Mouse (Mus musculus) kidney, adult 18-20 months (tissue): ENCODE measurements at regions not wholly inside any gene's neighbourhood (a gene's known extent, or its start where the extent isn't known, plus 50 kb on each side); places are given as distances from the start of the nearest gene placed in this dataset.
A peak's percentile ranks its signal among the peaks of the same experiment; 100 is the strongest.
"Not testable (repeated sequence)": the region's sequence is repeated elsewhere in the genome, so short reads cannot be mapped to it uniquely, and the experiment has no call there.

Experiments
- DNase-seq: peaks from one replicate; pipeline ENCODE4 v3.0.0; 2021

- DNase-seq, result no peak
Observed at GRCm38 (mm10) chr4:81570736-81571135, 128.1 kb upstream of the Mpdz start.

DNA sequence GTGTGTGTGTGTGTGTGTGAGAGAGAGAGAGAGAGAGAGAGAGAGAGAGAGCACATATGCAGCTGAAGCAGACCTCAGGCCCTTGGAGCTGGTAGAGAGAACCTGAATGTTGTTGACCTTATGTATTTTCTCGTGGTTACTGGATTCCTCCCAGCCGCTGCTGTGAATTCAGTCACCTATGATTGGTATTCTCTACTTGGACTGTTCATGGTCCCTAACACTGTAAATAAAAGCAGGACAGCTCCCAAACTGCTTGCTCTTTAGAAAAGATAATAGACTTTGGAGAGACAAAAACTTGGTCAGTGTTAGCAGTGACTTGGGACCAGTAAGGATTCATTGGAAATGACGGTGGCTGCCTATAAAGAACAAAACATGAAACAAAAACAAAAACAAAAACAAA is 126.9 kb upstream of the Mpdz start:
- DNase-seq, result no peak

GRCm38 (mm10) chr4:81568404-81568803 is 125.8 kb upstream of the Mpdz start:
- no peak for DNase-seq

DNA sequence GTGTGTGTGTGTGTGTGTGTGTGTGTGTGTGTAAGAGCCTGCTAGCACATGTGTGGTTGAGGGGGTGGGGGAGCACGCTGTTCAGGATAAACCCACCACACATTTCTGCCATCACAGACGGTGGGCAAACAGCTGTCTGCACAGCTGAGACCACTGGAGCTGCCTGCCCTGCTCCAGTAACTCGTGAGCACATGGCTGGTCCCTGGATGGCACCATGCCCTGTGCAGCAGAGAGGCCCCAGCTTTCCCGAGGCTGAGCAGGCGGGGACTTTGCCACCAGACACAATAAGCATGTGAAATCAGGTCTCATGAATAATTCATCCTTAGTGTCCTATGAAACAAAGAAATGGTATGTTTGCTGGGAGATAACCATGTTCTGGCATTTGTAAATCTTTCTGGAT is 125.3 kb upstream of the Mpdz start:
- DNase-seq, result peak; percentile 31

GRCm38 (mm10) chr4:81566526-81566925 is 123.9 kb upstream of the Mpdz start:
- DNase-seq, result no peak

DNA sequence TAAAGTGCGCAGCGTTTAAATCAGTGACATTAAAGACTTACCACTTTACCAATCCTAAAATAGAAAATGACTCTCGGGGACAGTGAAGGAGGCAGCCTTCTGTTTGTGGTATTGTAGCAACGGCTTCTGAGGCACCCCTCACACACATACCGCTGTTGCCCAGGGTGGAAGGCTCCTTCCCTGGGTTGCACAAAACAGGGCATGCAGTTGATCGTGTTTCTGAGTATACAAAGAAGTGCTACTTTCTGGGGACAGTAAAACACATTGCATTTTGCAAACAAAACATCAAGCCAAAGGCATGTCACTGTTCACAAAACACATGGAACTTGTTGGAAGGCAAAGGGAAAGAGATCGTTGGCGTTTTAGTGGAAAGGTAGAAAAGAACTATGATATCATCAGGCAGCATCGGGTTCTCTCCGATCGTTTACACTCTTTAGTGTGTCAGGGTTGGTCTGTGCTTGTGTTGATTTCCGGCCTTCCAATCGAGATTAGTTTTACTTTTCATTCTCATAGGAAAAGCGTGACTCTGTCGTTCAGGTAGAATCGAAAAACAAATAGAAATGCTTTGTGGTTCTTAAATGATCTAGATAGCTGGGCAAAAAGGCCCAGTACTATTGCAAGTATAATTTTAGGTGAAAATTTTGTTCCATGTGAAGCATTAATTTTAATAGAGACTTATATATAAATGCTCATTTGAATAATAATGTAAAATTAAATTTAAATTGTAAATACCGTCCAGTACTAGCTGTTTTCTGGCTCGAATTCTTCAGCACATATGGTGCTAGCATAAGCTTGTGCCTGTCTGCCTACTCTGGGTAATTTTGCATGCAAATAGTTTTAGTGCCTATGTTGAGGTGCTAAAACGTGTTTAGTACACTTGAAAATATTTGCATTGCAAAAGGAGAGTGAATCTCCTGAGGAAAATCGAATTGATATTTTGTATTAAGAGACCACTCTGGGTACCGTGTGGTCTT is 123.1 kb upstream of the Mpdz start:
- no peak for DNase-seq

DNA sequence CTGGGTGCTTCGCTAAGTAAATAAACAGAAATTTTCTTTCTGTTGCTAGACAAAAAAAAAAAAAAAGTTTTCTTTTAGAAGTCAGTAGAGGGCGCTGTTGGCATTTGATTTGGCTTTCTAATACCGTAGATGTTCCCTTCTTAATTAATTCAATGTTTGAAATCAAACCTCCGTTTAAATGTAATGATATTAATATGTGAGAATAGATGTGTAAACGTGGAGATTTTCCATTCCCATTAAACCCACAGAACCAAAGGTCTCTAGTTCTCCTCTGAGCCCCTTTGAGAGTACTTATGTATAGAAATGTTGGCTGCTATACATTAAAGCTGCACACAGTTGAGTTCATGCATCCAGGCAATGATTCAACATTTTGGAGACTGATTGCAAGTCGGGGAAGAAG is 121.8 kb upstream of the Mpdz start:
- DNase-seq, result no peak

DNA sequence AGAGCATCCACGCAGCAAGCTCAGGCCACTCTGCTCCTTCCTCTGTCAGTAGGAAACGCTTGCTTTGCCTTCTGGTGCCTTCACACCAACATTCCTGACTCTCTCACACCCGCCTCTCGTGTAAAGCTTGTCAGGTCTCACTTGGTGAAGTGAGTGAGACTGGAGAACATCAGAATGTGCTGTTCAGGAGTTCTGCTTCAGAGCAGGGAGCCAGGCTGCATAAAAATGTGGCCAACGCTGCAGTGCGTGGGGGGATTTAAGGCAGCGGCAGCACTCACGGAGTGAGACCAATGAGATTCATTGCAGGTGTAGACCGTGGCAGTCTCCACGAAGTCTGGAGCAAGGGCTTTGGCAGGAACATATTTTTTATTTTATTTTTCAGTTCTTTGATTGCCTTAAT is 121.0 kb upstream of the Mpdz start:
- DNase-seq, result no peak

GRCm38 (mm10) chr4:81561453-81561852 is 118.8 kb upstream of the Mpdz start:
- DNase-seq, result no peak

GRCm38 (mm10) chr4:81550816-81551215 is 108.2 kb upstream of the Mpdz start:
- no peak for DNase-seq

DNA sequence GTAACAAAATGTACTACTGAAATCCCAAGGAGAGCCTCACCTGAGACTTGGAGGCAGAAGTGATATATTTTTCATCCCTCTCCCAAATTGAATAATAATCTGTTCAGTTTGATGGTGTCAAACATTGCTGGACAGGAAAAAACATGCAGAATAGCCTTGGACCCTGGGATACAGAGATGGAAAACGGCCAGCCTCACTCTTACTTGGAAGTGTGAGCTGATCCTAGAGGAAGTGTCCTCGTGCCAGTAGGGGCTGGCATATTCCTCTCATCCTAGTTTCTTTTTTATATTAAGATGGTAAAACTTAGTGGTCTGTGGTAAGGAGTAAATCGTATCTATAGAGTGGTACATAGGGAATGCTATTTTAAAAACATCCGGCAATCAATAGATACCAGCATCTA is 107.6 kb upstream of the Mpdz start:
- DNase-seq, result no peak

DNA sequence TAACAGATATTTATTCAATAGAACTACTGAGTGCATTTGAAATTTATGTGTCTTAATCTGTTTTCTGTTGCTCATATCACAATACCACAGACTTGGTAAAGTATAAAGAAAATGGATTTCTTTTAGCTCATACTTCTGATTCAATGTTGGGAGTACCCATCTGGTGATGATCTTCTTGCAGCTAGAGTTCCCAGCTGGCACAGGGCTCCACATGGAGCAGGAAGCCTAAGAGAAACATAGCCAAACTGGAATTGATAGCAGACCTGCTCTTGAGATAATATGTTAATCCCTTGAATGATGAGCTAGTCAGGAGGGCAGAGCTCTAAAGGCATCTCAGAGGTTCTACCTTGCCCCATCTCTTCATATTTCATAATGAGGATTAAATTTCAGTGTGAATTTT is 97.9 kb upstream of the Mpdz start:
- DNase-seq, result no peak

DNA sequence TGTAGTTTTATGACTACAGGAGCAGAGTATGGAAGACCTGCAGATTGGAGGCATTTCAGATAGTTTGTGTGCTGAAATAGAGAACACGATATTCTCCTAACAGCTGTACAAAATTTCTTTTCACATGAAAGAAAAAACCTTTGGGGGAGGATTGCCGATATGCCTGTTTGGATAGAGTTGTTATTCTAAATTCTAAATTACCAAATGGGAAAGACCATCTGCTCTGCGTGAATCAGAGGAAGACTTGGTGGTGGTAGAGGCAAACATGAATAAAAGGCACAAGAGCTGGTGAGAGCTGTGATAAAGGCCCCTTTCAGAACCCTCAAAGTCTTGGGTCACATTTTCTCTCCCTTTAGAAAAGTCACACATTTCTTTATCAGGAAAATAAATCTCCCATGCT is 96.9 kb upstream of the Mpdz start:
- DNase-seq, result no peak

GRCm38 (mm10) chr4:81536795-81537194 is 94.2 kb upstream of the Mpdz start:
- no peak for DNase-seq

DNA sequence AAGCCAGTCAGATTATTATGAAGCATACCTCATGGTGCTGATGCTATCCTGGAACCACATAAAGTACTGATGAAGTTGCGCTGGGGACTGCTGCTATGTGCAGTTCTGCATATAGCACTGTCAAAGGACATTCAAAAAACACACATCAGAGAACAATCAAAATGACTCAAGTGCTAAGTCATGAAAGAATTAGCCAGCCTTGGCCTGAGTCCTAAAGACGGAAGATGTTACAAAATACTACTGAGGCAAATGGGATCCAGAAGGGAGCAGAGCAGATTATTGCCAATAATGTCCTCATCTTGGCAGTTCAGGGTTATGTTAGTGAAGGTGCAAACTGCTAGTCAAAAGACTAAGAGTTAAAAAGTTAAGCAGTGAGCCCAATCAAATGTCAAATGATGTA is 87.9 kb upstream of the Mpdz start:
- DNase-seq, result no peak

- not testable (repeated sequence) for DNase-seq
Observed at GRCm38 (mm10) chr4:81519151-81519550, 76.5 kb upstream of the Mpdz start.

DNA sequence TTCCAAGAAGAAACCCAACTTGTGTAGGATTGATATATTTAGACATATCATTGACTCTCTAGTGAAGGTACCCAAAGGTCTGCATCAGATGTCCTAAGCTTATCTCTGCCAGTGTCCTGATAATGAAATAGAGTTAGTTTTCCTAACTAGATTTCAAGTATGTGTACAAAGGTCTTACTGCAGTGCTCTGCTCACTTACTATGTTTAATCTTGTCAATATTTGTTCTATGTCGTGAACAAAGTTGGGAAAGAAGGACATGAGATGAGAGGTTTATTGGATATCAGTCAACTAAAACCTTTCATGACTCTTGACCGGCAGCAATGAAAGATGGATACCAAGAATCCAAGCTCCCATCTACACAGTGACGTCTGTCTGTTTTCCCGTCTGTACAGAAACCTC is 71.9 kb upstream of the Mpdz start:
- DNase-seq, result no peak

DNA sequence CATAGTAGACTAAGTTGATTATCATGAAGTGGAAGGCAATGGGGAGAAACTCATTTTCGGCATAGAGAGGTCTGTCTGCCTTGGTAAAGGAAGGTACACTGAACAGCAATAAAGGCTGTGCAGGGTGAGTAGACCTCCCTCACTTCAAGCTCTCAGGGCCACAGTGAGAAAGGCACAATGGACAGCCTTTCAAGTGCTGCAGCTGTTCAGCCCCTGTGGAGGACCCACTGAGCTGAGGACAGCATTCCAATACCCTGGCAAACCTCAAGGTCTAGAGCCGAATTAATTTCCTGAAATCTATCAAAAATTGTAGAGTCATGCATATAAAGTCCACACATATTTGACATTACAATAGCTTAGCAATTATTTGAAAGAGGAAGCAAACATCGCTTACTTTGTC is 69.8 kb upstream of the Mpdz start:
- no peak for DNase-seq

GRCm38 (mm10) chr4:81508776-81509175 is 66.2 kb upstream of the Mpdz start:
- no peak for DNase-seq

GRCm38 (mm10) chr4:81506841-81507240 is 64.2 kb upstream of the Mpdz start:
- DNase-seq, result no peak

- peak; percentile 10 for DNase-seq
Observed at GRCm38 (mm10) chr4:81506306-81506705, 63.7 kb upstream of the Mpdz start.

- DNase-seq, result peak; percentile 15
Observed at GRCm38 (mm10) chr4:81505096-81505495, 62.5 kb upstream of the Mpdz start.

DNA sequence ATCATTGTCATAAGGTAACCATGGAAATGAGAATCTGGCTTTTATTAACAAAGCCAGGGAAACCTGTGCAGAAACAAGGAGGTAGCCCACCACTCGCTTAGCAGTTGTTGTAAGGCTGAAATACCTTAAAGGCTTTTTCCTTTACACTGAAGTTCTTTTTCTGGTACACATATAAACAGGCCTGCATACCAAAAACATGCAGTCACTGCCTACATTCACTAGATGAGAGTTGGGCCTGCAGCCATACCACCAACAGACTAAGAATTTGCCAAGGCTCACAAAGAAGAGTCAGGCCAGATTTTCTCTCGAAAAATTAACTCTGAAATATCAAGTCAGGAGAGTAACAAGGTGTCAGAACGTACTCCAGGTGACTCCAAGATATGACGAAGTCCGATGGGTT is 61.3 kb upstream of the Mpdz start:
- DNase-seq, result no peak

DNA sequence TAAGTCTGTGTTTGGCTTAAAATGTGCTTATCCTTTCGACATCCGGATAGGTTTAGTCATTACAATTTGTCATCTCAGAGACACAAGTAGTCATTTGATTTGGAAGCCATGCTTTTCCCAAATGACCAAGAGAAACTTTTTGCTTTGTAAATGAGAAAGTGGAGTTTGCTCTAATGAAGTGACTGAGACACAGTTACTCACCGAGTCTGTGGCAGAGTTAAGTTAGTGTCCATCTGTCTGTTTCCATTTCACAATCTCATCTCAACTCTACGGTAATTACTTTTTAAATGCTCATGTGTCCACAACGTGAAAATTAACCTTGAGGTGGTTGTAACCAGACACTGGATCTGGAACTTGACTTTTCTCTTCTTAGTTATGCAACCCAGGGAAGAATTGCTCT is 59.2 kb upstream of the Mpdz start:
- DNase-seq, result no peak

DNA sequence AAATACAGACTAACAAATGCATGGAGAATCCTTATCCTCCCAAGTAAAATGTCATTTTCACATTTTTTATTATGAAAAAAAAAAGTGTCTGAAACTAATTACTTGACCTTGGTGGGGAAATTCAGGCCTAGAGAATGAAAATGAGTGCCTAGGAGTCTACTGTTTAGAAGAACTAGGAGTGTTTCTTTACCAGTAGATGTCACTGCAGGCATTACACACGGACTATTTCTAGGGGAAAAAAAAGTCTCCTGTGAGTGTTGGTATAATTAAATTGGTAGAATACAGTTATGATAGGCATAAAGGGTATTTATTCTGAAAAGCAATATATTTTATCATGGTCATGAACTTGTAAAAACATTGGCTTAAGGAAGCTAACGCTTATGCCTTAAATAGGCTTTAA is 55.5 kb upstream of the Mpdz start:
- DNase-seq, result no peak
